15 mouse cellular contexts compared by ENCODE assay signal in the genomic region with DNA sequence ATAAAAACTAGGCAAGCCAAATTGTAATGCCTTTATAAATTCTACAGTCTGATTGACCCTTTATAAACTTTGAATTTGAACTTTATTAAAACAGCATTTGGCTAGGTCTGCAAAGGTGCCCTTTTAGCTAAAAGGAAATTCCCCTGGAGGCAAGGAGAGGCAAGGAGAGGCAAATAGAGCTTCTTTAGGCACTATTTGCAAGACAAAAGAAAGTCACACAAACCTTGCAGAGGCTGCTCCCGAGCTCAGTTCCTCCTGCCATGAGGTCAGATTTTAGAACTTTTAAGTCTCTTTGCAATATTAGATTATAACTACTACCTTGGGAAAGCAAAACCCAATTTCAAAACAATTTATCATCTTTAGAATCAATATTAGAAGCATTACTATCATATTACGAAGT. TPM values are rescaled to one million over a fixed set of nuclear protein-coding genes. Genes with fewer than 3 reads are reported as not detected.
"Had no signal": no experiment of that assay in that cellular context is flagged by ENCODE, and none has a peak within 500 bp of the region (broad histone marks: within the 10 kb centered on the region; RNA-seq: fewer than 3 reads in every experiment).

No protein-coding gene starts in this region.

RNA-seq across cellular contexts. Expression of a gene that starts 29.5 kb away (rescaled TPM):
- polyA plus RNA-seq: lung, adult 2 months; lung, embryonic 15.5 days; lung, postnatal 0 days; macrophage; midbrain, embryonic 12.5 days; midbrain, embryonic 14.5 days; midbrain, embryonic 16.5 days; myocyte; neural tube, embryonic 11.5 days; neural tube, embryonic 13.5 days; neural tube, embryonic 15.5 days; stomach, embryonic 14.5 days; stomach, embryonic 16.5 days had no signal

RNA-seq across cellular contexts. Expression of a gene that starts 50.9 kb away (rescaled TPM):
- polyA plus RNA-seq: liver, postnatal 0 days; lung, adult 2 months; lung, embryonic 15.5 days; lung, postnatal 0 days; macrophage; midbrain, embryonic 12.5 days; midbrain, embryonic 14.5 days; midbrain, embryonic 16.5 days; myocyte; neural tube, embryonic 11.5 days; neural tube, embryonic 13.5 days; neural tube, embryonic 15.5 days; stomach, embryonic 14.5 days; stomach, embryonic 16.5 days; thymus, postnatal 0 days had no signal
